Mouse (Mus musculus) kidney, adult 10 weeks (tissue): Measurements from ENCODE around the gene Arhgef16. TPM values are rescaled to one million over a fixed set of nuclear protein-coding genes. Genes with fewer than 3 reads are reported as not detected.

Experiments used
- polyA plus RNA-seq: library from polyadenylated mRNA; stranded (reverse); fragments of 350-450 nt; fragmentation: Illumina TruSeq; extraction: RNeasy Lipid Tissue Mini Kit (QIAGEN cat#74804); gene quantifications from one replicate; pipeline ENCODE4 v1.2.3, GENCODE M21; 2014; ENCODE audit warnings: low read depth, low replicate concordance

The Arhgef16 gene
- 0.81 TPM for polyA plus RNA-seq

DNA sequence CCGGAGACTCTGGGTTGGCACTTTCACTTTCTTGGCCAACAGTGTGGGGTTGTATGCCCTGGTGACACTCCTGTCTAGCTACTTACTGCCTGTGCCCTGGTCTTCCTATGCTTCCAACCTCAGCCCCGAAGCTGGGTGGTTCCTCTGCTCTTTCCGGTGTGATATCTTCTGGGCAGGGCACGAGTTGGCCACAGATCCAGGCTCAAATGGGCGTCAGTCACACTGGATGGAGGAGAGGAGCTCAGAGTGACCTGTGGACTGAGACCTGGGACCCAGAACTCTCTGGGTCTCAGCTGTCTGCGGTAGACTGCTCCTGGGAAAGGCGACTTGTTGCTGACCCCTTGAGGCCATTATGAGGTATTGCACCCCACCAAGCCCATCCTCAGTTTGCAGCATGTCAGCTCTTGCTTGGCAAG lies at the start of gene Arhgef16:
Gene Arhgef16 (minus strand): TSS at position 211 of the 416 bp plus-strand sequence.

DNA sequence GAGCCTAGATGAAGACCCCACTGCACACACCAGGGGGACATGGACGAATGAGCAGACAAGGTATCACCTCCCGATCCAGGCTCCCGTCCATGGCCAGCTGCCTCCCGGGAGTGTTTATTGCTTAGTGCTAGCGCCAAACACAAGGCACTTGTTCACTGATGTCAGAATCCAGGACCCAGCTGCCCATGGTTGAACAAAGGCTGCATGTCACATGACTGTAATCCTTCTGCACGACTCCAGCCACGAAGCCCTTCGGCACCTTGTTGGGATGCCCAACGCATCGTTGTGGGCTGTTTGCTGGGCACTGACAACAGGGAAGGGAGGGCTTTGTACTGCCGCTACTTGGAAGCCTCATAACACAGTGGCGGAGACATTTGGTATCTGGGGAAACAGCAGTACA lies 34.3 kb upstream of the Arhgef16 start, which contains the start of gene B230104I21Rik:
Gene B230104I21Rik (plus strand): TSS at position 367 of the 400 bp plus-strand sequence.

Other genes with a start within 250 kb of the Arhgef16 start
- gene Trp73, start 161.5 kb downstream of the Arhgef16 start, polyA plus RNA-seq: not detected
- gene Wrap73, start 159.3 kb downstream of the Arhgef16 start, polyA plus RNA-seq: not detected
- gene Tprgl, start 141.0 kb downstream of the Arhgef16 start, polyA plus RNA-seq: 70.5 TPM
- not detected for gene Megf6, start 130.9 kb downstream of the Arhgef16 start, polyA plus RNA-seq
- gene B230104I21Rik, start 34.5 kb upstream of the Arhgef16 start, polyA plus RNA-seq: not detected